Mouse (Mus musculus) c-Kit-positive CD71-negative TER-119-negative erythroid progenitor cells, embryonic 14.5 days (primary cell): Measurements from ENCODE around the gene Zic5.
"Not testable (repeated sequence)": the region's sequence is repeated elsewhere in the genome, so short reads cannot be mapped to it uniquely, and the experiment has no call there.

Experiments used
- DNase-seq: peaks from one replicate; pipeline ENCODE4 v3.0.0-alpha.2; 2013; ENCODE audit warnings: low read depth

The Zic5 gene

GRCm38 (mm10) chr14:122463734-122464341 is 1.6 kb downstream of the Zic5 start:
- DNase-seq: not testable (repeated sequence)

DNA sequence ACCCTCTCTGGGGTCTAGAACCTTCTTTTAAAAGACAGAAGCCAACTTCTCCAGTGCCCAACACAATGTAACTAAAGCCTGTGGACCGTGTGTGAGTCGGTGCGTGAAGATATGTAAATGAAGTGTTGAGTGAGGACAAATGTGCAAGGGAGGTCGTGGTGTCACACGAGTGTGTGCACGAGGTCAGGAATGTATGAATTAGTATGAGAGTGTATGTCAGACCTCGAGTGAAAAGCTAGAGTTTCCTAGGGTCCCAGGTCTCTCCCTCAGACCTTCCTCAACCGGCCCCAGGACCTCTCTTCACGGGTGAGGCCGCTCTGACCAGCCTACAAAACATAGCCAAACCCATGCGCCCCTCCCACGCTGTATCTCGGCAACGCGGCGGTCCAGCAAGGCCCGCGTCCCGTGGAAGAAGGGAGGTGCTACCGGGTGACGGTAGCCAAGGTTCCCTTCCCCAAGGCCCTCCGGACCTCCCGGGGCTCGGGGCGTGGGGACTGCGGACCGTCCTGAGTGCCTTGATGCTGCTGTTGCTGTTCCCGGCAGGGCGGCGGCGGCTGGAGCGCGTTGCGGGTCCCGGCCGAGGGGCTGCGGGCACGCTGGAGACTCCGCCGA is 2.3 kb downstream of the Zic5 start:
- no peak for DNase-seq

- DNase-seq: no peak
Measured at GRCm38 (mm10) chr14:122462689-122463079, 2.8 kb downstream of the Zic5 start.

DNA sequence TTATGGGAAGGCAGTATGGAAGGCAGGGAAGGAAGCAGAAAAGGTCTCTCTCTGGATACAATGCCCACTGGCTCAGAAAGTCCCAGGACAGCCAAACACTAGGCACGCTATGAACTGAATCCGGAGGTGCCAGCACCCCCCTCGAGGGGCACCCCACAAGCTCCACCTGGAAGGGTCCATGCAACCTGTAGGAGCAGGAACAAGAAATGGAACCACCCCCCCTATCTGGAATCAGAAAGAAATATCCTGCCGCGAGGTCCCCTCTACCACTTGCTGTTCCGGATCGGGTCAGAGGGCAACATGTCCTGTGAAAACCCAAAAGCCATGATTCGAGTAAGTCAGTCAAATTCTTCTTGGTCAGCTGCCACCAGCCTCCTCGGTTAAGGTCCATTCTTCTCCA is 3.5 kb downstream of the Zic5 start:
- no peak for DNase-seq

DNA sequence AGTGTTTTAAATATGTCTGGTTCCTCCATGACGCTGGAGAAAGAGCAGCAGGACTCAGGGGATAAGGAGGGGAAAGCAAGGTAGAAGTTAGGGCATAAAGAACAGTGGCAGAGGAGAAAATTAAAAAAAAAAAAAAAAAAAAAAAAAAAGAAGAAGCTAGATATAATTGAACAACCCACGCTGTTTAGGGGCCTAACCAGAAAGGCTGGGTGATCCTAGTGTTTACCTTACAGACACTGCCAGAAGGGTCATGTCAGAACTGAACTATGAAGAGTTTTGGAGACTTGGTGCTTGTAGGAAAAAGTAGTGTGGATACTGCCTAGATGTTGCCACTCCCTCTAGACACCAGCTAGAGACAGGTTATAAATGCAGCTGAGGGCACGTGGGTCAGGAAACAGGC is 4.0 kb downstream of the Zic5 start:
- DNase-seq: no peak

DNA sequence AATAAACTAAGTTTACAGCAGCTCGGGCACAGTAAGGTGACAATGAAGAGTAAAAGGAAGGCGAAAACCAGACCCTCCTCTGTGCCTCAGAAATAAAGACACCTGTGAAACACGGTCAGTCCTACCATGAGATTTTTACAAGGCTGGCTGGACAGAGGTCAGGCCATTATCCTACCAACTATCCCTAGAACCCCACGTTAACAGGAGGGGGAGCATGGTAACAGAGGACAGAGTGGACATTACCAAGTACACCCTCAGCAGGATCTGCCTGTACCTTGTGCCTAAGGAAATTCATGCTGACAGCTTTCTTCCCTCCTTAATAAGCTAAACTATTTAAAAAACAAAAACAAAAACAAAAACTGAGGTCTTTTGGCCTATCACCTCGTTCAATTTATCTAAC is 5.3 kb downstream of the Zic5 start:
- DNase-seq: no peak

DNA sequence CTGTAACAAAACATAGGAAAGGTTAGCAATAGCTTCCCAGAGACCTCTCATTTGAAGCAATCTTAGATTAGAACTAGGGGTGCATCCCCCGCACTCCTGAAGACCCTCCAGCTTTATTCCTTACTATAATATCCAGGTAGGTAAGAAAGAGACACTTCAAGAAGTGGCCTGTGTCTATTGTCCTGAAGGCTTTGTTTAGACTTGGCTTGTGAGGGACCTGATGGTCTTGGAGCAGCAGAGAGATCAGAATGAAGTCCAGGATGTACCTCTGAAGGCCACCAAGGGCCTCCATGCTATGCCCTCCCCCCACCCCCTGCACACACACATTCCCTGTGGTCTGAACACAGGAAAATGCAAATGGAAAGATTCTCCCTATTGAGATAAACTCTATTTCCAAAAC is 5.7 kb downstream of the Zic5 start:
- no peak for DNase-seq

DNA sequence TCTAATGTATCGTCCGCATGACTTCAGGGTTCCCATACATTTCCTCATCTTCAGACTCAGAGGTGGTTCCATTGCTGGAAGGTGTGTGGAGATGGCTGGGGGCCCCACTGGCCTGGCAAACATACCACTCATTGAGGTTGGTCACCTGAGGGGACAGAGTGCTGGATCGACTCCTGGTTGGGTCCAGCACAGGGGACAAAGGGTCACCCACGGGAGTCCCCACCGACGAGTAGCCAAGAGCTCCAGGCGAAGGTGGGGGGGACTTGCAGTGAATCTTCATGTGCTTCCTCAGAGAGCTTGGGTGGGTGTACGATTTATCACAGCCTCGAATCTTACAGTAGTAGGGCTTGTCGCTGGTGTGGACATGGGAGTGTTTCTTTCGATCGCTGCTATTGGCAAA is 6.1 kb downstream of the Zic5 start:
- DNase-seq: not testable (repeated sequence)

DNA sequence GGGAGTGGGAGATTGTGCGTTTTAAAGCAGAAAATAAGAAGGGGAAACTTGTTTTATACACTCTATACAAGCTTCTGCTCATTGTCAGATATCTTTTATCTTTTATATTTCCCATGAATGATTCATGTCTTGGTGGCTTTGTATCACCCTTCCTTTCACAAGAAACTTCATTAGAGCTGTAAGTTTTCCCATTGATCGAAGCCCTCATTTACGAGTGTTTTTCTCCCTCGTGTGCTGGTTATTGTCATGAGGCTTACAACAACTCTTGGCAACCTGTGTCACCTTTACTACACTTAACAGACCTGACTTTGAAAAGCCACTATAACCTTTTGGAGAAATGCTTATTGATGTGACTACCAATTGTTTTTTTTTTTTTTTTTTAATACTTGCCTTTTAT is 9.9 kb downstream of the Zic5 start:
- no peak for DNase-seq

DNA sequence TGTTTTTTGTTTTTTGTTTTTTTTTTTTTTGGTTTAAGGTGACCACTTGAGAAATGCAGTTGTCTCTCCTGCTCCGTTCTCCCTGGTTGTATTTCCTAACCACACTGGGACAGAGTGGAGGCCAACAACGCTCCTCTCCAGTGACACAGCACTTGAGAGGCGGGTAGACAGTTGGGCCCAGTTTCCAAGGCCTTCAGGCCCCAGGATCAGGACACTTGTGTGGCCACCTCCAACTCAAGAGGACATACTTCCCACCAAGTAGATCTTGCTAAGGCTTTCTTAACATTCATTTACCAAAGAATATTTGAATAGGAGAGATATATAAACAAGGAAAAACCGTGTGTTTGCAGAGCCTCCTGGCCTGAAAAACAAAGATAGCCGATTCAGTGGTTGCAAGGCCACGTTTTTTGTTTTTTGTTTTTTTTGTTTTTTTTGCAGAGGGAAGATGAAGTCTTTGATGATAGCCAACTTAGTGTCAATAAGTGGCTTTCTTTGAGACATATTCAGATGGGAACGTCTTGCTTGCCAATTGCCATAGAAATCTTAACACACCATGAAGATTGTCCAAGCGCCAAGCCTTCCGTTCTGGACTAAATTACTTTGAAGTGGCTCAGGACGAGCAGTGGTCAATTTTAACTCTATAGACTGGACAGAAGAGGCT is 10.4 kb downstream of the Zic5 start:
- DNase-seq: no peak

DNA sequence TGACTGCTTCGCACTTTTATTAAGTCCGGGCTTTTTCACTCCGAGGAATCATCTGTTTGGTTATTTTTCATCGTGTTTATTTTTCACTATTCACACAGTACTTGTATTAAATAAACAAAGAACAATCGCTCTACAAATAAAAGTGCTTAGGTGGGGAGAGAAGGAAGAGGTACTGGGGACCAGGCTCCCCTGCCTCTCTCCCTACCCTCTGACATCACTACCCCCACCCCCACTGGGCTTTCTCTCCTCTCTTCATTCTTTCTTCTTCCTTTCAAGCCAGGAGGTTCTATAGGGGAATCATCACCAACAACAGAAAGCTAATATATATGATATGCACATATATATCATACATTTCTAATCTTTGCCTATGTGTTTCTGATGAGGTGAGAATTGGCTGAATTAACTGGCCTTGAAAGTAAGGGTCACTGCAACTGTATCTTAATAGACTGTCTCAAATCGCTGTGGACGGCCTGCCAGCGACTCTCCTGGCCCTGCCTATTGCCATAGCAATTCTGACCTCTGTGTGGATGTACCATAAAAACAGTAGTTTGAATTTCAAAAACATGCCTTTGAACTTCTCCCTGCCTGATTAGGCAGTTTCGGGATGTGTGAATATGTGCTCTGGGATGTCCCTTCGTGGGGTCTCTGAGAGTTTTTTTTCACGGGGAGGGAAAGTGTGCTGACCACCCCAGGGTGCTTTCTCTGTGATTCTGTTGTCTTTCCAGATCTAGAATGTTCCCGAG is 11.3 kb downstream of the Zic5 start:
- no peak for DNase-seq

- DNase-seq: no peak
Measured at GRCm38 (mm10) chr14:122453388-122453995, 12.0 kb downstream of the Zic5 start.

GRCm38 (mm10) chr14:122452701-122453387 is 12.6 kb downstream of the Zic5 start:
- no peak for DNase-seq

- DNase-seq: no peak
Measured at GRCm38 (mm10) chr14:122451551-122452145, 13.8 kb downstream of the Zic5 start.

GRCm38 (mm10) chr14:122450496-122451382 is 14.7 kb downstream of the Zic5 start, which contains the start of gene Gm5089:
Gene Gm5089 (minus strand): TSS chr14:122451115.
- DNase-seq: no peak

- no peak for DNase-seq
Measured at GRCm38 (mm10) chr14:122449601-122450495, 15.6 kb downstream of the Zic5 start.

DNA sequence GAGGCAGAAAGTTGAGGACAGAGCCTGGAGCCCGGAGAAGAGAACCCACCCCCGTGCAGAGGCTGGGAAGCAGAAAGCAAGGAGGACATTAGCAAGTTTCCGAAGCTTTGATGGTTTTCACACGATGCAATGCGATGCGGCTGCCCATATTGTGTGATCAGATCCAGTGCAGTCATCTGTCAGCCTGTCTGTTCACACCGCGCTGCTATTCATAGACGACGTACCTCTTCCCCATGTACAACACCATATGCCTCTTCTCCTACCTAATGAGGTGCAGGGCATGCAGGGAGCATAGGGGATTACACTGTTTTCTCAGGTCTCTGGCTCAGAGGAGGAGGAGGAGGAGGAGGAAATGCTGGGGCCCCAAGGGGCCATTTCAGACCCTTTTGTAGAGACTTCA is 28.6 kb downstream of the Zic5 start:
- DNase-seq: no peak

- no peak for DNase-seq
Measured at GRCm38 (mm10) chr14:122434039-122434438, 31.4 kb downstream of the Zic5 start.

DNA sequence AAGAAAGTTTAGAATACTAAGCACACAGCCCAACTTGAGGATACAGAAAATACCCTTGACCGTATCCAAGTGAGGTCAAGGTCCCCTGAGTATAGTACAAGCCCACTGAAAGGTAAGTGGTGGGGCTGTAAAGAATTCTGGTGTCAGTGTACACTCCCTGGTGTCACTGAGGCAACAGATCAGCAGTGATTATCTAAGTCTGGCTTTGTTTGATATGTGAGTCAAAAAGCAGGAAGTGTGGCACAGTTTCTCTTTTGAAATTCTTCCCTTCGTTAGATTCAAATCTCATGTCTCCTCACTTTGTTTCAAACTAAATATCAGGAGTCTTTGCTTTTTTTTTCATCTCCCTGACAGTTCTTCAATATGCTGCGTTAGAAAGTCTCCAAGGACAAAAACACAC is 32.9 kb downstream of the Zic5 start:
- no peak for DNase-seq
